Mouse (Mus musculus) megakaryocyte progenitor cell, adult 5-6 weeks (primary cell): ENCODE measurements around the gene Utp20. TPM values are rescaled to one million over a fixed set of nuclear protein-coding genes. Genes with fewer than 3 reads are reported as not detected.
A peak's percentile ranks its signal among the peaks of the same experiment; 100 is the strongest.
"Not testable (repeated sequence)": the region's sequence is repeated elsewhere in the genome, so short reads cannot be mapped to it uniquely, and the experiment has no call there.

Experiments used
- ATAC-seq: replicated peaks from 2 replicates; pipeline ENCODE4 v1.8.0; 2016; ENCODE audit warnings: mild to moderate bottlenecking, moderate TSS enrichment, inconsistent platforms; ENCODE audit not compliant: poor library complexity
- total RNA-seq, 2 experiments: library from RNA; stranded (forward) in 1 of 2; stranded (reverse) in 1 of 2; fragments of 157-497, 149-512 nt in 1 of 2; fragments of 200-1000 nt in 1 of 2; gene quantifications; 2 replicates each; pipeline versions ENCODE4 v1.2.3 to v1.2.4; 2015 to 2017

The Utp20 gene
- total RNA-seq, 2 experiments from 2014 or later = 30.4 to 57.6 TPM

DNA sequence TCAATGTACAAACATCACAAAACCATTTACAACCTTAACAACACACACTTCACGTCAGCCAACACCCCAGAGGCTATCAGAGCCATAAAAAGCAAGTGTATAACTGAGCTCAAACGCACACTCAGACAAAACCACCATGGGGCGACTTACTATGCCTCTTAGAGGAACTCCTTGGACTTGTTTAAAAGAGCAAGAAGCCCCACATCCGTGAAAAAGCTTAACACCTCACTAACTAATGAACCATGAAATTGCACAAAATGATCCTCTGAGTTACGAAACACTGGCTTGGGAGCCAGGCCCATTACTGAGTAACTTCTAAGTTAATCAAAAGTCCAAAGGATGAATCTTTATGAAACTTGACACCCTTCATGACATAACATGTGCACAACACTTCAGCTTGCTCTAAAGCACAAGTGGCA is 42.1 kb downstream of the Utp20 start:
- no peak for ATAC-seq

DNA sequence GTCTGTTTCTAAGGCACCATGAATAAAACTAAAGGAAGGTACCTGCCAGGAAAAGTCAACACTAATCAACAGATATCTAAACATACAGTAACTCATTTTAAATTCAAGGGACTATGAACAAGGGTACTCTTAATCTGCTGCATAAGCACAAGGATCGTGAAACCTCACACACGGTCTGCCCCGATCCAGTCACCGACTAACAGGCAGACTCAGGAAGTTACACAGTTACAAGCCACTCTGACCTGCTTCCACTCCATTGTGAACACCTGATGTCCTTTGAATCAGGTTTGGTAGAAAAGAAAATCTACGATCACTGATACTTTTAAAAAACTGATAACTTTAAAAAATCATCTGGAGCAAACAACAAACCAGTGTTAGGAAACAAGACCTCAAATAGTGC is 42.7 kb downstream of the Utp20 start:
- no peak for ATAC-seq

GRCm38 (mm10) chr10:88783135-88783534 is 43.5 kb downstream of the Utp20 start:
- ATAC-seq = not testable (repeated sequence)

DNA sequence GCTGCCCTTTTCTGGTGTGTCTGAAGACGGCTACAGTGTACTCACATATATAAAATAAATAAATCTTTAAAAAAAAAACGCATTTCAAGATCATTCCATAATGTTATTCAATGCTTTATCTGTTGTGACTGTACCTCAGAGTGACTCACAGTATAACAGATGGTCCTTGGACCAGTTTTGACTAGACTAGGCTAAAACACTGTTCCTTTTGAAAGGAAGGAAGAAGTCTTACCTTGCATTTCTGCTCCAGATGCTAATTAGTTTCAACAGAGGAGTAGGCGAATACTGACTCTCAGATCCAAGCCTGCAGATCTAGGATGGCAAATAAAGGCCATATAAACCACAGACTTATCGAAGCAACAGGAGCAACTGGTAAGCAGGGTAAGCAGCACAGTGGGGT is 45.9 kb downstream of the Utp20 start:
- ATAC-seq = no peak

DNA sequence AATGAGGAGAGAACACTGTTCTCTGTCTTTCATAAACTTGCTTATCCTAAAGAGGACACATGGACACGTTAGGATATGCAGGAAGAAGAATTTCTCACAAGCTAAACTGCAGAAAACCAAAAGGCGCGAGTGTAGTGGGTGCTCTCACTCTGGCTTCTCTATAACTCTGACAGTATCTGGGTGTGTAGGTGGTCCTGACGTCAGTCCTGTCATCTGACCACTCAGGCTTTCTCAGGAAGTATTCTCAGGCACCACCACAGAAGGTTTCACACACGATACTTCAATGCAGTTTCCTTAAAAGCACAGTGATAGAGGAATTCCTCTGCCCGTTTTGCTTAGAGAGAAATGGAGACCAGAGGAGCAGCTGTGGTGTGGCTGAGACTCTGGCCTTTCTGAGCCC is 50.4 kb downstream of the Utp20 start:
- no peak for ATAC-seq

DNA sequence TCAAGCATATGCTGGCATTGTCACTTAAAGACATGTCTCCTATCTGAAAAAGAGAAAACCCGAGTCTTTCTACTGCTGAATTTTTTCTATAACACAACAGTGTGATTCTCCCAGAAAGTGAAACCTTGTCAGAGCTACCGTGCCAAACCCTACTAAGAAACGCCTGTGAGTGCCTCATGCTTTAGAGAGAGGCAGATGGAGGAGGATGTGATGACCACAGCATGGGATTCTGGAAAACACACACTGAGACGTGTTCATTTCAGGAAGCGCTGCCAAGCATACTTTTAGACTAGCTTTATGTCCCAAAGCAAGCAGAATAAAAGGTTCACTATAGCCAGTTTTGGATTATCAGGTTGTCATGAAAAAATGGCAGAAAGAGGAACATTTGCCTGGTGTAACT is 53.6 kb downstream of the Utp20 start:
- not testable (repeated sequence) for ATAC-seq

DNA sequence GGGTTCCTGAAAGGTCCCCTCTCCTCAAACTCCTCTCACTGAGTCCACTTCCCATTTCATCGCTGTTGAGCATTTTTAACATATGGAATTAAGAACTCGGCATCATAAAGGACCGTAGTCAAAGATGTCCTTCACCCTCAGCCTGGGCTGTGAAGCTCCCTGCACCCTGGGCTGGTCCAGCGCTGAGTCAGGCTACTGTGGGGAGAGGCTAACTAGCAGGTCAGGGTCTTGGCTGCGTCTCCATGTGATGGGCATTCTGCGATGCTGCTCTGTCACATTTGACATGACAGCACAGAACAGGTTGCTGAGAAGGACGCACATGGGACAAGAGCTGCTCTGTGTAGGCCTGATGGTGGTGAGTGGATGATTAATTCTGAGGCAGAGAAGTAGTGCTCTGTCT is 56.9 kb downstream of the Utp20 start:
- ATAC-seq = no peak

- peak; percentile 61 for ATAC-seq
These were observed 57.6 kb downstream of the Utp20 start for GRCm38 (mm10) chr10:88768961-88769360.

DNA sequence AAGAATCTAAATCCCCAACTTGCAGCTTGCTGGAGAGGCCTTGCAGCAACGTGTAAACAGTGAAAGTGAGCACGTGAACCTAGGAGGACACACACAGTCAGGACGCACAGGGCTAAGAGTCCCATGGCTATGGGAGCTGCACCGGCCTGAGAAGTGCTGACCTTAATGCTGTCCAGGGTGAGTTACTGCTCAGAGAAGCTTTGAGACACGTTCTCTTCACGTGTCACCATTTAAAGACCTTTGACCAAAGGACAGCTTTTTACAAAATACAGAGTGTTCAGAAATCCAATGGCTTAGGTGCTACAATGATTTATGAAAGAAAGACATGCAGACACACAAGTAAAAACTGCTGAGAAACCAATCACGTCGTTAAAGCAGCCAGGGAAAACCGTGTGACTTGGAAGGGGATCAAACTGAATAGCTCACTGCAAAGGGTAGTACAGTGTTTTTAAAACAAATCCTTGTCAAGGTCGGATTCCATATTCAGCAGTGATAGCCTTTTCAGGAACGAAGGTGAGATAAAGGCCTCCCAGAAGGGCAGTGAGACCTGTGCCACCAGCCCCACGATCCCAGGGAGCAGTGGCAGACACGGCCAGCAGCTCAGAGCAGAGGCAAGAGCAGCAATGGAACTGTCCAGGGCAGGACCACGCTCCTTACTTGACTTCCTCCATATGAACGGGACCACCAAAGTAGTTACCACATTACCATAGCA is 61.0 kb downstream of the Utp20 start:
- no peak for ATAC-seq

DNA sequence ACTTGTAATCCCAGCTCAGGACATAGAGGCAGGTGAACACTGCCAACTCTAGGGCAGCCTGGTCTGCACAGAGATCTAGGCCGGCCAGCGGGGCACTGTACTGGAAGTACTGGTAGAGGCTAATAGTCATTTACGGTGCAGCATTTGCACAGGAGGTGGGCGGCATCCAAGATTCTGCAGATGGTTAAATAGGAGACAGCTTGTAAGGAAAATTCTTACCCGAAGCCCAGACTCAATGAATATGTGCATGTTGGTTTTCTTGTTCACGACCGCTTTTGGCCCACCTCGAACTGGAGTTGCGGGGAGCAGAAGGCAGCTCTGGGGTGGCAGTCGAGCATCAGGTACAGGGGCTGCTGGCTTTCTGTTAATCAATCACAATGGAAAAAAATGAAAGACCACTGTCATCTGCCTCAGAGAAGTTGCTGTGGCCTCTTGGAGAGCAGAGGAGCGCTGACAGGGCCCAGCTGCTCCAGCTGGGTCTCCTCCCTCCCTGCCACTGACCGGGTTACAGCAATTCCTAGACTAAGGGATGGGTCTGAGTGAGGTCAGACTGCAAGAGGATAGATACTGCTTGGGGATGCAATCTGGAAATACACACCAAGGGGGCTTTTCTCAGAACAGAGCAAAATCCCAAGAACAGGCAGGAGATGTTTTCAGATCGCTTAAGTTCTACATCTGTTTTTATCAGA is 64.9 kb downstream of the Utp20 start:
- ATAC-seq = no peak

GRCm38 (mm10) chr10:88741426-88741825 is 85.2 kb downstream of the Utp20 start:
- no peak for ATAC-seq

DNA sequence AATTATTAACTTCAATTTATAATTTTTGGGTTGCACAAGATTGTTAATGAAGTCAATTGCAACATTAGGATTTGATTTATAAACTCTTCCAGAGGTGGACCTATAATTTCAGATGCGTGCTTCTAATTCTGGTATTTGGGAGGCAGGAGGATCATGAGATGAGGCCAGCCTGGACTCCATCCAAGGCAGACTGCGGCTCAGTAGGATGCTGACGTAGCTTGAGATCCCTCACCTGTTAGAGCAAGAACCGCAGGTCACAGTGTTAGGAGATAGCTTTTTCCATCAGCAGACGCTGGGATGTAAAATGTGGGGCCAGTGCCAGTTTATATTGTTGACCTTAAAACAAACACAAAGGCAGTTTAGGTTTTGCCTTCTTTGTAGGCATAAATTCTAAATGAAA is 85.8 kb downstream of the Utp20 start:
- ATAC-seq = no peak

- peak; percentile 52 for ATAC-seq
These were observed 86.8 kb downstream of the Utp20 start for GRCm38 (mm10) chr10:88739818-88740217.

GRCm38 (mm10) chr10:88739074-88739473 is 87.5 kb downstream of the Utp20 start:
- not testable (repeated sequence) for ATAC-seq

GRCm38 (mm10) chr10:88732309-88732622 is 94.3 kb downstream of the Utp20 start:
- ATAC-seq = peak; percentile 35

DNA sequence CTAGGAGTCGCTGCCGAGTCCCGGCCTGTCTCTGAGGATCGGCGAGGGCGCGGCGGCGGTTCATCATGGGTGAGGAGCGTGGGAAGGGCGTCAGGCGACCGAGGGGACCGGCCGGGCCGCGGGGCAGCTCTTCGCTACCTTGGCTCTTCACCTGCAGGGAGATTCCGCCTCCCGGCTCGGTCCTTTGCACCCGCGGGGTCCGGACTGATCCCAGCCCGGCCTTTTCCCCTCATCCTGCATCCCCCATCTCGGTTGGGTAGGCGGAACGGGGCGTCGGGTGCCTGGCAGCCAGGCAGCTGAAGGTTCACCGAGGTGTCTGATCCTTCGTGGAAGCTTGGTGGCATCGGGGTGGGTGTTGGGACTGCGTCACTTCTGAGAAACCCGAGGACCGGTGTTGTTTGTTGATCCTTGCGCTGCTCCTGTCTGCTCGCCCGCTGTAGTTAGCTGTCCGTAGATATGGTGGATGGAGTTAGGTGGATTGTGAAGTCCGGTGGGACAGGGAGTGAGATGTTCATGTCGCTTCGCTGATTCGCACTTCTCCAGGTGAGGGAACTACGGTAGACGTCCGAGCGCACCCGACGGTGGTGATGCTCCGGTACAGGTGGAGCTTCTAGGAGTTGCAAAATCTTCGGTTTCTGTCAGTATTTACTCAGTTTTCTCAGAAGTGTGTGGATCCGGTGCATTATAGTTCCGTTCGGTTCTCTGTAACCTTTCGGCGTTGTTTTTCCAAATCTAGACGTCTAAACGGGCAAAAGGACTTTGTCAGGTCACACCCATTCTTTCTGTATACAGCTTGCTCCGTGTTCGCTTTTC is 94.9 kb downstream of the Utp20 start:
- peak; percentile 10; the same call in 1 of the 2 replicates for ATAC-seq

GRCm38 (mm10) chr10:88730571-88731495 is 95.8 kb downstream of the Utp20 start, which contains the start of gene Arl1:
Gene Arl1 (plus strand): TSS chr10:88730858.
- peak; percentile 85 for ATAC-seq

- ATAC-seq = no peak
These were observed 98.4 kb downstream of the Utp20 start for GRCm38 (mm10) chr10:88728166-88728565.

DNA sequence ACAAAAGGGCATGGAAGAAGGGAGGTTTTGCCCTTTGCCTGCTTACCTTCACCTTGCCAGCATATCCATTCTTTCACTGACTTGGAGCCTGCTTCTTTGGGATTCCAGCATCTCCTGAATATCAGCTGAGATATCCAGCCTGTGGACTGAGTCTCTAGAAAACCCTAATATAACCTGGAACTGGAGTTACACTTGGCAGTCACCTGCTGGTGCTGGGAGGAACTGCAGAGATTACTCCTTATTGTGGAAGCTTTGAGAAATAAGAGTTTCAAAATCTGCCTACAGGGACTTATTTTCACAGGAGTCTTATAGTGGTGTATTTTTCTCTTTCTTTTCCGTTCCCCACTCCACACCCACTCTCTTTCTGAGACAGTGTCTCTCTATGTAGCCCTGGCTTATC is 99.5 kb downstream of the Utp20 start:
- peak; percentile 42 for ATAC-seq

- ATAC-seq = peak; percentile 86
These were observed 101.3 kb downstream of the Utp20 start for GRCm38 (mm10) chr10:88725343-88725742.

- ATAC-seq = no peak
These were observed 107.0 kb downstream of the Utp20 start for GRCm38 (mm10) chr10:88719618-88720017.
